Mouse (Mus musculus) heart, embryonic 16.5 days (tissue): ENCODE measurements around the gene Oard1. TPM values are rescaled to one million over a fixed set of nuclear protein-coding genes. Genes with fewer than 3 reads are reported as not detected.

Source experiments
- ATAC-seq: fragments of 200-750 bp; cut with Nextera tagmentation; replicated peaks from 2 replicates; pipeline ENCODE4 v1.8.0; 2017; ENCODE audit warnings: moderate number of reproducible peaks; ENCODE audit not compliant: insufficient read depth, low FRiP score; ENCODE audit errors: extremely low read depth
- H3K27ac ChIP-seq: fragments of 300-500 bp; sonication (generic); 2 replicates; pipeline ENCODE4 v1.5.1; 2014; ENCODE audit warnings: mild to moderate bottlenecking, low read length, control low read depth, moderate library complexity
- H3K27me3 ChIP-seq: fragments of 300-500 bp; sonication (generic); 2 replicates; pipeline ENCODE4 v1.6.1; 2014; ENCODE audit warnings: low read length, mixed read lengths; ENCODE audit not compliant: control insufficient read depth, insufficient read depth
- H3K36me3 ChIP-seq: fragments of 300-500 bp; sonication (generic); 2 replicates; pipeline ENCODE4 v1.6.1; 2014; ENCODE audit not compliant: control insufficient read depth, insufficient read depth
- H3K4me1 ChIP-seq: fragments of 300-500 bp; sonication (generic); 2 replicates; pipeline ENCODE4 v1.6.1; 2014; ENCODE audit warnings: low read length, mixed read lengths; ENCODE audit not compliant: control insufficient read depth, insufficient read depth
- H3K4me2 ChIP-seq: fragments of 300-500 bp; sonication (generic); 2 replicates; pipeline ENCODE4 v1.6.1; 2014; ENCODE audit warnings: low read depth, mild to moderate bottlenecking, control low read depth, low read length
- H3K4me3 ChIP-seq: fragments of 300-500 bp; sonication (generic); 2 replicates; pipeline ENCODE4 v1.5.1; 2014; ENCODE audit warnings: mild to moderate bottlenecking, control low read depth, low read length
- H3K9ac ChIP-seq: fragments of 300-500 bp; sonication (generic); 2 replicates; pipeline ENCODE4 v1.6.1; 2014; ENCODE audit warnings: low read length, control low read depth
- H3K9me3 ChIP-seq: fragments of 300-500 bp; sonication (generic); replicated peaks from 2 replicates; pipeline ENCODE4 v1.6.1; 2016; ENCODE audit warnings: low read length; ENCODE audit not compliant: control insufficient read depth
- WGBS: fragments of 180-500 bp; shearing (Covaris S2); extraction: QIAGEN DNeasy Blood & Tissue Kit; methylation state at CpG from one replicate; pipeline ENCODE4 v1.1.7; 2014; 5-methylcytosine and 5-hydroxymethylcytosine counted together
- polyA plus RNA-seq: library from polyadenylated mRNA; unstranded; fragments of >200 nt; fragmentation: Nextera tagmentation; extraction: Ambion mirVana; gene quantifications from 2 replicates; pipeline ENCODE4 v1.2.1, GENCODE M21; 2015

Gene Oard1
- polyA plus RNA-seq, 1 experiment from 2014 or later: 40.9 TPM

DNA sequence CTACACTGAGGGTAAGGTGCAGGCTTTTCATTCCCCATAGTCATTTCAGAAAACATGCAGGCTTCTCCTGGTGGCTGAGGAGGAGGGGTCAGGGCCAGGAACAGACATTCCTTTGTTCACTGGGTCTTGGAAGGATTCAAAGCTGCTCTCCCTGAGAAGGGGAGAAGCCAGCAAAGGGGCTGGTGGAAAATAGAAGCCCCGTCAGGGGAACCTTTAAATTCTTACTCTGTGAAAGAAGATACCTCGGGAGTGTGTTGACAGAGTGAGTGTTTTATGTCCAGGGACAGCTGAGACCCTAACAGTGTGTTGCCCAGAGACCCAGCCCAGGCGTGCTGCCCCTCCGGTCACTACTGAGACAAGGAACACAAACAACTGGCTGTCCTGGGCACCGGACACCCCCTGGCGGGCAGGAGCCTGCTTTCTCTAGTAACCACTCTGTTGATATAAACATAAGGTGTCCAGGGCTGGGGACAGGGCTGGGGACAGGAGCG, 27.7 kb downstream of the Oard1 start:
- Histone ChIP-seq H3K4me2 (peak overlapping the region; percentile 18; the same call in 1 of the 2 replicates), H3K36me3 (no peaks in the 10 kb centered on the region), H3K4me1 (peaks cover 33% of the 10 kb centered on the region), H3K27ac (peak overlapping the region; percentile 97), H3K4me3 (no peak overlapping the region), H3K27me3 (no peaks in the 10 kb centered on the region), H3K9ac (peak overlapping the region; percentile 55), H3K9me3 (no peaks in the 10 kb centered on the region)
- peak; percentile 41 for ATAC-seq
- 28% methylated on average over 7 of the region's 7 CpGs for WGBS

DNA sequence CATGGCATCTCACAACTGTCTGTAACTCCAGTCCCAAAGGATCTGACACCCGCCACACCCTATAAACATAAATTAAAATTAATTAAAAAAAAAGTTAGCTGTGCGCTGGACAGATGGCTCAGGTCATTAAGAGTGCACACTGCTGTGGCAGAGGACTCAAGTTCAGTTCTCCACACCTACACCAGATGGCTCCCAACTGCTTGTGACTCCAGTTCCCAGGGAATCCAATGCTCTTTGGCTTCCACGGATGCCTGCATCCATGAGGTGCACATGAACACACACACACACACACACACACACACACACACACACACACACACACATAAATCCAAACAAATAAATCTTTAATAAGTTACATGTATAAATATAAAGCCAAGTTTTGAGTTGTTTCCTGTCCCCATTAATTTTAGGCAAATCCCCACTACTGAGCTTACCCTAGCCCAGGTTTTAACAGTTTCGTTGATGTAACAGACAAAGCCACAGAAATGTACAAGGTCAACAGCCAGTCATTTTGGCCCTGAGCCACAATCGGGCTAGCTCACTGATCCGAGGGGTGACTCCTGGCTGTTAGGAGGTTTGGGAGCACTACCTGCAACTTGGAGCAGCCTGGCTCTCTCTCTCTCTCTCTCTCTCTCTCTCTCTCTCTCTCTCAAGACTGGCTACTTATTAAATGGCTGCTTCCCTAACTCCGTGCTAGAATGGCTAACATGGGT, 33.1 kb downstream of the Oard1 start:
- Histone ChIP-seq H3K27me3 (no peaks in the 10 kb centered on the region), H3K9ac (no peak overlapping the region), H3K36me3 (no peaks in the 10 kb centered on the region), H3K4me2 (no peak overlapping the region), H3K9me3 (no peaks in the 10 kb centered on the region), H3K4me3 (no peak overlapping the region), H3K4me1 (peaks cover 3% of the 10 kb centered on the region; the same call in 1 of the 2 replicates), H3K27ac (no peak overlapping the region)
- no peak for ATAC-seq
- 70% methylated on average over 7 of the region's 7 CpGs for WGBS

DNA sequence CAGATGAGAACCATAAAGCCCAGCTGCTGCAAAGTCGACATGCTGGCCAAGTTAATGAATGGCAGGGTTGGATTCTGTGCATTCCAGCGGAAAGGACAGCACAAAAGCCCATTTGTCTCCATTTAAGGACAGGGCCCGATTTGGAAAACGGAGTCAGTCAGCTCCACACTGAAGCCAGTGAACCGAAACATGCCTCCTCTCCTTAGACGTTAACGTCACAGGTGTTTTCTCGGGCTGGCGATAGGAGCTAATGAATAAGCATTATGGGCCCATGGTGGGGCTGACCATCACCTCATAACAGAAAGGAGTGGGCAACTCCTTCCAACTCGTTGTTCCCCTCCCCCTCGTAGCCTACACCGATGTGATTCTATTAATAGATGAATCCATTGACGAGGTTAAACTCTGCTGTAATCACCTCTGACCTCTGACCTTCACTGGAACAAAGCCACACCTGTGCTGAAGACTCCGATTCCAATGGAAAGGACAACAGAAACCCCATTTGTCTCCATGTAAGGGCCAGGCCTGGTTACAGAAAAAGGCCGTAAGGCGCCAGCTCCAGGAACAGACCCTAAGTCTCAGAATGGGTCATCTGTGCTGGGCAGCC, 33.8 kb downstream of the Oard1 start:
- no peaks in the 10 kb centered on the region for H3K36me3 ChIP-seq
- H3K27me3 ChIP-seq: no peaks in the 10 kb centered on the region
- no peak overlapping the region for H3K4me3 ChIP-seq
- 74% methylated on average over 16 of the region's 16 CpGs for WGBS
- no peak for ATAC-seq
- H3K9me3 ChIP-seq: no peaks in the 10 kb centered on the region
- no peaks in the 10 kb centered on the region for H3K4me1 ChIP-seq
- H3K9ac ChIP-seq: no peak overlapping the region
- no peak overlapping the region for H3K27ac ChIP-seq
- H3K4me2 ChIP-seq: no peak overlapping the region

DNA sequence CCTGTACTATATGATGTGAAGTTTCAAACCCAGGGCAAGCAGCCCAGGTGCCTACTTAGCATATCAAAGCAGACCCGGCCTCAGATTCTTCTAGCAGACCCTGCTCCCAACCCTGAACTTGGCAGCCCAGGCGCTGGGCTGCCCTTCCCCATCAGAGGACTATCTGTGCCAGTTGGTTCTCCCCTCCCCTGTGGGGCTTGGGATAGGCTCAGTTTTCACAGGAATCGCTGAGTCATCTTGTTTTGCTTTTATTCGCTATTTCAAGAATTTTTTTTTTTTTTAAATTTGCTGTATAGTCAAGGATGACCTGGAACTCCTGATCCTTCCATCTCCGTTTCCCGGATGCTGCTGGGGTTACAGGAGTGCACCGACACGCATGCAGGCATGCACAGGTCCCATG, 37.9 kb downstream of the Oard1 start:
- H3K27me3 ChIP-seq: no peaks in the 10 kb centered on the region
- ATAC-seq: no peak
- 71% methylated on average over 8 of the region's 8 CpGs for WGBS
- H3K9ac ChIP-seq: no peak overlapping the region
- H3K4me1 ChIP-seq: no peaks in the 10 kb centered on the region
- no peaks in the 10 kb centered on the region for H3K36me3 ChIP-seq
- H3K9me3 ChIP-seq: no peaks in the 10 kb centered on the region
- H3K27ac ChIP-seq: no peak overlapping the region
- no peak overlapping the region for H3K4me2 ChIP-seq
- no peak overlapping the region for H3K4me3 ChIP-seq

DNA sequence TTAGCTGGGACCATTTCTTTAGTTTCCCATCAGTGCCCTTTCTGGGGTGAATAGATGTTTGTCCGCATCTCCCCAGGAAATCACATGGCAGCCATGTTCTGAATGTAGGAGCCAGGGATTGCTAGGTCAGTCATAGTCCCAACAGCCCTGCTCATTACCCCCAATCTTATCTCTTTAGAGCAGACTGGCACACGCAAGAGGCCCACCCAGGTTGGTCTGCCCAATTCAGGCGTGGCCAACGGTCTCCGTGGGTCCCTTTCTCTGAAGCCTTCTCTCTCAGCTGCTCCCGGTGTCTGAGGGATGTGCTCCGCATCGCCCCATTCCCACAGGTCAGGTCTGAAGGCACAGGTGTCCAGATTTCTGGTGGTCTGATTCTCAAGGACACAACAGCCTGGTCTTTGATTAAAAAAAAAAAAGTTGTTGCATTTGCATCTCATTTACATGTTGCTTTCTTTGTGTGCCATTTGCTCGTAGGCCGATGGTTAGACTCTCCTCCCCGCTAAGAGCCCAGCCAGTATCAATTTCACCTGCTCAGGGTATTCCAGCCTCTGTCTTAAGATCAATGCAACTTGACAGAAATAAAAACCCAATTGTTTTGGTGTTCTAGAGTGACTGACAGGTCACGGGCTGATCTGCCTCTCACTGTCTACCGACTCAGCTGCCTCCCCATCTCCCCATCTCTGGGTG, 41.0 kb downstream of the Oard1 start:
- ATAC-seq: no peak
- no peak overlapping the region for H3K27ac ChIP-seq
- H3K36me3 ChIP-seq: no peaks in the 10 kb centered on the region
- H3K9ac ChIP-seq: no peak overlapping the region
- WGBS: 82% methylated on average over 13 of the region's 13 CpGs
- no peak overlapping the region for H3K4me2 ChIP-seq
- no peaks in the 10 kb centered on the region for H3K9me3 ChIP-seq
- H3K27me3 ChIP-seq: no peaks in the 10 kb centered on the region
- H3K4me1 ChIP-seq: no peaks in the 10 kb centered on the region
- no peak overlapping the region for H3K4me3 ChIP-seq

DNA sequence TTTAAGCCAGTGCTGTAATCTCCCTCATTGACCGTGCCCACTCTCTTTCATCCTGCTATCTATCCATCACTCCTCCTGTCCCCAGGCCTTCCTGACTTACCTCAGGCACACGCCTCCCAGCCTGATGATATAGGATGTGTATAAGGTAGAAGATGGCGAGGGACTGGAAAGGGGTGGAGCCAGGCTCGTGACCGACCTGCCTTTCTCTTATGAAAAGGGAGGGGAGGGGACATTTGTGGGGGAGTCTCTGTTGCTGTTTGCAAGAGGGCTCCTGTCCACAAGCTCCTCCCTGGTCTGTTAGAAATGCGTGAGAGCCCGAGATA, 41.5 kb downstream of the Oard1 start, which contains the start of gene Tspo2:
Tspo2 (minus strand) TSS at position 170 of the 323 bp plus-strand sequence.
- Histone ChIP-seq H3K4me3 (no peak within 1 kb of the TSS), H3K27me3 (no peaks in the 10 kb centered on the region), H3K9me3 (no peaks in the 10 kb centered on the region), H3K4me2 (no peak within 1 kb of the TSS), H3K4me1 (no peaks in the 10 kb centered on the region), H3K27ac (no peak within 1 kb of the TSS), H3K36me3 (no peaks in the 10 kb centered on the region), H3K9ac (no peak within 1 kb of the TSS)
- no peak for ATAC-seq
- WGBS: 53% methylated on average over 7 of the region's 7 CpGs

DNA sequence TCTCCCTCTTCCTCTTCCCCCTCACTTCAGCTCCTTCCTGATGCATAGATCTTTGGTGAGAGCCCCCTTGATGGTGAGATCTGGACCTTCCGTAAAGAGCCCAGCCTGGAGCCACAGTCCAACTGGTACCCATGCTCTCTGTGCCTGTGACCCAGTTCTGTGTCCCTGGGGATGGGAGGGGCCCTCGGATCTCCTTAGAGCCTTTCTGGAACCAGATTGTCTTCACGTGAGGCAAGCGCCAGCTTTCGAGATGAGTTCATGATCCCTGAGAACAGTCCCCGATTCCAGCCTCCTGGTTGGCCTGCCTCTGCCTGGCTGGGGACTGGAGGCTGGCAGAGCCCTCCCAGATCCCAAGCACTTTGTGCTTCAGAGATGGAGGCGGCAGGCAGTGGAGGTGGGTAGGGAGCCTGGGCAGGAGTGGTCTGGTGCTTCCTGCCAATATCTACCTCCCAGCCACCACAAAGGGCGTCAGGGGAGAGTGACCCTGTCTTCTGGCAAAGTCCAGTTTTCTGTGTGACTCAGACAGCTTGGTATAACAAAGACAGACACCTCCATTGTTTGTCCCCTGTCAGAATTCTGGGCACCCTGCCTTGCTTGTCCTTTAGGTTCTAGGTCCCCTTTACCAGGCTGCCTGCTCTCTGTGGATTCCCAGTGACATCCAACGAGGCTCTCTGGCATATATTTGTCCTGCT, 42.1 kb downstream of the Oard1 start:
- Histone ChIP-seq H3K9me3 (no peaks in the 10 kb centered on the region), H3K4me3 (no peak overlapping the region), H3K36me3 (no peaks in the 10 kb centered on the region), H3K27me3 (no peaks in the 10 kb centered on the region), H3K27ac (no peak overlapping the region), H3K4me2 (no peak overlapping the region), H3K9ac (no peak overlapping the region), H3K4me1 (no peaks in the 10 kb centered on the region)
- WGBS: 59% methylated on average over 9 of the region's 9 CpGs
- ATAC-seq: no peak

DNA sequence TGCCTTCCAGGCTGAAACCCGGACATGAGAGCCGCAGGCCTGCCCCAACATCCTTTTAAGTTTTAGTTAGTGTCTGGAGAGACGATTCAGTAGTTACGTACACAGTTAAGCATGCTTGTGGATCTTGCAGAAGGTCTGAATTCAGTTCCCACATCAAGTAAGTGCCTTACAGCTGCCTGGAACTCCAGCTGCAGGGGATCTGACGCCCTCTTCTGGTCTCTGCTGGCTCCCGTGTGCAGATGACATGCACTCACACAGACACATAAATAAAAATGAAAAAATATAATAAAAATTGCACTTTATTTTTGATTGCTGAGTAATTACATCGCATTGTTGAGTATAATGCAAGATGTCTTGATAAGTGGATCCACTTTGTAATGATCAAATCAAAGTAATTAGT, 43.7 kb downstream of the Oard1 start:
- 82% methylated on average over 7 of the region's 7 CpGs for WGBS
- ATAC-seq: no peak

More for the DNA sequence above, 43.7 kb downstream of the Oard1 start:
- H3K4me1 ChIP-seq: no peaks in the 10 kb centered on the region
- H3K4me3 ChIP-seq: no peak overlapping the region
- no peak overlapping the region for H3K27ac ChIP-seq
- H3K9ac ChIP-seq: no peak overlapping the region
- no peaks in the 10 kb centered on the region for H3K9me3 ChIP-seq
- H3K4me2 ChIP-seq: no peak overlapping the region
- H3K36me3 ChIP-seq: no peaks in the 10 kb centered on the region
- H3K27me3 ChIP-seq: no peaks in the 10 kb centered on the region
